Mouse (Mus musculus) liver, embryonic 11.5 days (tissue): ENCODE data around the gene Ikzf1. TPM values are rescaled to one million over a fixed set of nuclear protein-coding genes. Genes with fewer than 3 reads are reported as not detected.

Source experiments
- ATAC-seq: fragments of 200-750 bp; cut with Nextera tagmentation; replicated peaks from 2 replicates; pipeline ENCODE4 v1.8.0; 2017; ENCODE audit warnings: moderate number of reproducible peaks, mild to moderate bottlenecking, moderate TSS enrichment, moderate library complexity; ENCODE audit not compliant: low FRiP score
- DNase-seq: peaks from one replicate; pipeline ENCODE4 v3.0.0-alpha.2; 2017; ENCODE audit warnings: low spot score
- H3K27ac ChIP-seq: fragments of 300-500 bp; sonication (generic); 2 replicates; pipeline ENCODE4 v1.5.1; 2014; ENCODE audit warnings: mild to moderate bottlenecking, low read depth, low read length, control low read depth
- H3K27me3 ChIP-seq: fragments of 300-500 bp; sonication (generic); replicated peaks from 2 replicates; pipeline ENCODE4 v1.6.1; 2014; ENCODE audit warnings: low read length, mixed read lengths; ENCODE audit not compliant: control insufficient read depth, insufficient read depth
- H3K36me3 ChIP-seq: fragments of 300-500 bp; sonication (generic); 2 replicates; pipeline ENCODE4 v1.6.1; 2014; ENCODE audit warnings: mild to moderate bottlenecking, low read length, moderate library complexity, mixed read lengths; ENCODE audit not compliant: control insufficient read depth, insufficient read depth
- H3K4me1 ChIP-seq: fragments of 300-500 bp; sonication (generic); replicated peaks from 2 replicates; pipeline ENCODE4 v1.6.1; 2014; ENCODE audit warnings: low read length, mixed read lengths; ENCODE audit not compliant: control insufficient read depth, insufficient read depth
- H3K4me2 ChIP-seq: fragments of 300-500 bp; sonication (generic); 2 replicates; pipeline ENCODE4 v1.6.1; 2014; ENCODE audit warnings: mild to moderate bottlenecking, control low read depth, moderate library complexity
- H3K4me3 ChIP-seq: fragments of 300-500 bp; sonication (generic); 2 replicates; pipeline ENCODE4 v1.5.1; 2014; ENCODE audit warnings: low read depth, low read length, control low read depth
- H3K9ac ChIP-seq: fragments of 300-500 bp; sonication (generic); 2 replicates; pipeline ENCODE4 v1.6.1; 2014; ENCODE audit warnings: low read depth, low read length, control low read depth
- H3K9me3 ChIP-seq: fragments of 300-500 bp; sonication (generic); 2 replicates; pipeline ENCODE4 v1.6.1; 2016; ENCODE audit warnings: low read length, inconsistent platforms, mixed read lengths; ENCODE audit not compliant: control insufficient read depth
- WGBS: fragments of 180-500 bp; shearing (Covaris S2); extraction: QIAGEN DNeasy Blood & Tissue Kit; methylation state at CpG from one replicate; pipeline ENCODE4 v1.1.7; 2014; 5-methylcytosine and 5-hydroxymethylcytosine counted together
- polyA plus RNA-seq: library from polyadenylated mRNA; unstranded; fragments of >200 nt; fragmentation: Nextera tagmentation; extraction: Ambion mirVana; gene quantifications from 2 replicates; pipeline ENCODE4 v1.2.1, GENCODE M21; 2014

Ikzf1 gene
- polyA plus RNA-seq, 1 experiment from 2014 or later, result 105 TPM

DNA sequence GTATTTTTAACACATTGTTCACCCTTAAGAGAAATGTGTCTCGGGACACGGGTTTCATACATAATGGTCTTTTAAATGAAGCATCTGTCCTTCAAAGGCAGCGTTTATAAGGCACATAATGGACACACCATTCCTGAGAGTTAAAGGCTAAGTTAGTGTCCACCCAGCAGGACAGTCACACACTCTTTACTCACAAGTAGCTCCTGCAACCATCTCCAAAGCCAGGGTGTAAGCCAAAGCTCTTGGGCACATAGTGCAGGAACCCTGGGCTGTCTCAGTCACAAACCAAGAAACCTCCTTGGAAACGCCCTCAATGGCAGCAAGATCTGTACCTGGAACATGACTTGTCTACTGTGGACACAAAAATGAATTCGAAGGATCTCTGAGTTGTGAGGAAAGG lies 68.1 kb downstream of the Ikzf1 start:
- H3K27ac ChIP-seq, result no peak overlapping the region
- no peak overlapping the region for H3K4me3 ChIP-seq
- H3K4me2 ChIP-seq, result no peak overlapping the region
- WGBS, result 82% methylated on average over 5 of the region's 5 CpGs
- DNase-seq (no peak), ATAC-seq (no peak)
- no peak overlapping the region for H3K9ac ChIP-seq
- H3K36me3 ChIP-seq, result peaks cover 5% of the 10 kb centered on the region
- H3K4me1 ChIP-seq, result no peaks in the 10 kb centered on the region
- no peaks in the 10 kb centered on the region for H3K27me3 ChIP-seq
- no peaks in the 10 kb centered on the region for H3K9me3 ChIP-seq

DNA sequence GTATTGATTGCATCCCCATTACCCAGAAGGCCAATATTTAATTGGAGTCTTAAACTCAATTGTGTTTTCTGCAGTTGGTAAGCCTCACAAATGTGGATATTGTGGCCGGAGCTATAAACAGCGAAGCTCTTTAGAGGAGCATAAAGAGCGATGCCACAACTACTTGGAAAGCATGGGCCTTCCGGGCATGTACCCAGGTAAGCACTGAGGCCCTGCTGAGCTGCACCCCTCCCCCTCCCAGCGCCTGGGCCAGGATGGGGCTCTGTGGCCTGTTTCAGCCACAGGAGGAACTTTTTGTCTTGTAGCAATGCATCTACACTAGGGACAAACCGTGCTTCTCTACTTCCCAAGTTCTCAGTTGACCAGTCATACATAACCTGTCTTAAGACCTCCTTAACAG lies 73.3 kb downstream of the Ikzf1 start:
- H3K9me3 ChIP-seq, result no peaks in the 10 kb centered on the region

DNA sequence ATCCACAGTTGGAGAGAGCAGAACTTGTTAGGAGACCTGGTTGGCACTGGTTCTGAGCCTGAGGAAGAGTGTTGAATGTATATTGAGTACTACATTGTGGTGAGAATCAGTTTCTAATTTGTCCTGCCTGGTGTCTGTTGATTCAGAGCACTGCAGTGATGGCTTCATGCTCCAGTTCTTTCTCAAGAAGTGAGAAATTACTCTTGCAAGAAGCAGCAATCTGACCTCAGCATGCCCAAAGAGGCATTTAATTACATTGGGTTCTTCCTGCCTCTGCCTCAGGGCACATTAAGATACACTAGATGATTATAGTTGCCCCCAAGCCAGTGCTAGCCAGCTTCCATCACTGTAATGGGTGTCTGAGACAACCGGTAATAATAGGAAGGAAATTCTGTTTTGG lies 74.1 kb downstream of the Ikzf1 start:
- H3K36me3 ChIP-seq, result peaks cover 9% of the 10 kb centered on the region
- no peak for DNase-seq
- no peak for ATAC-seq

More for the DNA sequence above, 73.3 kb downstream of the Ikzf1 start:
- ATAC-seq (no peak), DNase-seq (no peak)
- WGBS, result 82% methylated on average over 6 of the region's 6 CpGs
- Histone ChIP-seq H3K9ac (no peak overlapping the region), H3K4me1 (no peaks in the 10 kb centered on the region), H3K27me3 (no peaks in the 10 kb centered on the region), H3K36me3 (peaks cover 11% of the 10 kb centered on the region), H3K4me3 (no peak overlapping the region), H3K4me2 (no peak overlapping the region), H3K27ac (no peak overlapping the region)

DNA sequence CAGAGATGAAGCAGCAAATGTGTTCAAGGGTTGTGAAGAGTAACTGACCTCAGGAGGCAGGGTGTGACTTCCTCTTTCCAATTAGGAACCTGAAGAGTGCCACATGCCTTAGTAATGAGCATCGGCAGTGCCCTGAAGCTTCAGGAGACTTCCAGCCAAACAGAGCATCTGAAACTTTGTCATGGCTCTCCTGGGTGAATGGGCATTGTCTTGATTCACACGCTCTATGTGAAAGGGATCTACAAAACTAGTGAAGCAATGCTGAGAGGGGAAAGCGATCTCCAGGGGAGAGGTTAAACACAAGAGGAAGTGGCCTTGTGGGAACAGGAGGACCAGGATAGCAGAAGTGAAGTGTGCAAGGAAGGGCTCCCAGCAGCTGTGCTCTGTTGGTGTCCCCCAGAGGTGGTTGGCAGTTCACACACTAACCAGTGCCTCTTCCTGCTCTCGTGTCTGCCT lies 78.4 kb downstream of the Ikzf1 start:
- ATAC-seq (peak; percentile 46; the same call in 1 of the 2 replicates), DNase-seq (no peak)
- Histone ChIP-seq H3K4me2 (no peak overlapping the region), H3K4me3 (no peak overlapping the region), H3K4me1 (no peaks in the 10 kb centered on the region), H3K36me3 (peaks cover 4% of the 10 kb centered on the region; the same call in 1 of the 2 replicates), H3K27ac (no peak overlapping the region; the same call in 1 of the 2 replicates), H3K9ac (no peak overlapping the region), H3K9me3 (no peaks in the 10 kb centered on the region), H3K27me3 (no peaks in the 10 kb centered on the region)
- WGBS, result 64% methylated on average over 4 of the region's 4 CpGs

More for the DNA sequence above, 74.1 kb downstream of the Ikzf1 start:
- Histone ChIP-seq H3K4me1 (no peaks in the 10 kb centered on the region), H3K9ac (no peak overlapping the region), H3K4me2 (no peak overlapping the region), H3K4me3 (no peak overlapping the region), H3K27me3 (no peaks in the 10 kb centered on the region), H3K27ac (no peak overlapping the region), H3K9me3 (no peaks in the 10 kb centered on the region)
- 90% methylated on average over 1 of the region's 1 CpGs for WGBS

DNA sequence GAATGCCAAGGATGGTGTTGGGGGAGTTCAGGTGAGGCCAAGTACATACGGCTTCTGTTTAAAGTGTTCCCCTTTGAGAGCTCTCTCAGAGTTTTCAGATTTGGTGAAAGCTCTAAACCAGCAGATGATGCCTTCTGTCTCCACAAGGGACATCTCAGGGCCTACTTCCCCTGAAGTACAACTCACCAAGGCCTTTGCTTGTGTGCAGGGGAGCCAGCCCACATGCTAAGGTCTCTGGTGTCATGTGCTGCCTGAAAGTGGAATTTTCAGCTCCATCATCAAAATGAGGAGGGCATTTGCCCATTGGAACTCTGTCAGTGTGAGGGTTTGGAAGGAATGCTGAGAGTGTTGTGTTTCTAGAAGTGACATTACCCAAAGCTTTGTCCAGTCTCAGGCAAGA lies 80.6 kb downstream of the Ikzf1 start:
- Histone ChIP-seq H3K36me3 (peaks cover 9% of the 10 kb centered on the region; the same call in 1 of the 2 replicates), H3K9me3 (no peaks in the 10 kb centered on the region), H3K4me1 (no peaks in the 10 kb centered on the region), H3K27ac (no peak overlapping the region), H3K9ac (no peak overlapping the region), H3K4me2 (no peak overlapping the region), H3K27me3 (no peaks in the 10 kb centered on the region), H3K4me3 (no peak overlapping the region)
- 74% methylated on average over 1 of the region's 1 CpGs for WGBS
- DNase-seq (no peak), ATAC-seq (no peak)

DNA sequence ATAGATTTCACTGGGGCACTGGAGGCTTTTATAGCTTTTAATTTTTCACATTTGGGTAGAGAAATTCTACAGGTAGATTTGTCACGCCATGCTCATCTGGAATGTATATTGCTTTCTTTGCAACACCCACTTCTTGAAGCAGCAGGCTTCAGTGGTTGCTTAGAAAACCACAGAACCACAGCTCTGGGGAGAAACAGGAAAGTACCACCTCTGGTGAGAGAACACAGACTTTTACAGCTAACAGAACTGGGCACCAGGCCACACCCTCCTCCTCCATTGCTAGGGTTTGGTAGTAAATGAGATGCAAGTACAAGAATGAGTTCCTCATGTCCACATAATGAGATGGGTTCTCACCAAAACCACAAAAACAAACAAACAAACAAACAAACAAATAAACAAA lies 81.3 kb downstream of the Ikzf1 start:
- H3K27ac ChIP-seq, result no peak overlapping the region
- H3K4me2 ChIP-seq, result no peak overlapping the region
- ATAC-seq (no peak), DNase-seq (no peak)
- H3K4me1 ChIP-seq, result no peaks in the 10 kb centered on the region
- H3K27me3 ChIP-seq, result no peaks in the 10 kb centered on the region
- peaks cover 9% of the 10 kb centered on the region; the same call in 1 of the 2 replicates for H3K36me3 ChIP-seq
- no peak overlapping the region for H3K4me3 ChIP-seq
- no peak overlapping the region for H3K9ac ChIP-seq
- no peaks in the 10 kb centered on the region for H3K9me3 ChIP-seq
- WGBS, result 70% methylated on average over 1 of the region's 1 CpGs

DNA sequence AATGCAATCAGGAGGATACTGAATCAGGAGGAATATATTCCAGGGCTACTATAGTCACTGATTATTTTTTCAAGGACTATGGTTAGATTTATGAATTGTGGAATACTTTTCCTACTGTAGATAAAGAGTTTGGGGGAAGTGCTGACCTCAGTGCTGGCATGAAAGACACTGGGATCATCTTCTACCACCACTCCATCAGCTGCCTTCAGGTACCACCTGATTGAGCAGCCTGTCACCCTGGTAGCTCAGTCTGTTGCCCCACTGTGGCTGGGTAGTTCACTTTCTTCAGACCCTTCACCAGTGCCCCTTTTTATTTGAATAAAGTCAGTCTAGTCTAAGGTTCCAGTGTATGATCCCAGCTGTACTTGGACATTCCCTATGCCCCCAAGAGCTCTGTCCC lies 81.9 kb downstream of the Ikzf1 start:
- no peak for ATAC-seq
- H3K9me3 ChIP-seq, result no peaks in the 10 kb centered on the region
- H3K4me3 ChIP-seq, result no peak overlapping the region
- no peak for DNase-seq
- no peak overlapping the region for H3K4me2 ChIP-seq
- peaks cover 6% of the 10 kb centered on the region; the same call in 1 of the 2 replicates for H3K36me3 ChIP-seq
- no peaks in the 10 kb centered on the region for H3K27me3 ChIP-seq
- H3K9ac ChIP-seq, result no peak overlapping the region
- no peak overlapping the region for H3K27ac ChIP-seq
- no peaks in the 10 kb centered on the region for H3K4me1 ChIP-seq

DNA sequence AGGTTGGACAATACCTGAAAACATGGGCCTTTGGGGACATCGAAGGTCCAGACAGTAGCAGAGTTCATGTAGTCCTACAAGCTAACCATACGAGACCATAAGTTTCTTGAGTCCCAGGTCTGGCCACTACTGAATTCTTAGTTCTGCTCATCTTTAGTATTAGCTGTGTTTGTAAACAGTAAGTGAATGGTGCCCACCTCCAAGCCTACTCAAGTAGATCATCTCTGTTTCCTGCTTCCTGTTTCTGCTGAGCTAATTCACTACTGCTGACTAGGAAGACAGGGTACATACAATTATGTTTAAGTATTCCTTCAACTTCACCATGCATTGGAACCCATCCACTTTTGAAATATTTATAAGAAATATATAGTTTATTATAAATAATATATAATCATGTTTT lies 83.3 kb downstream of the Ikzf1 start:
- H3K36me3 ChIP-seq, result peaks cover 6% of the 10 kb centered on the region; the same call in 1 of the 2 replicates
- DNase-seq (no peak), ATAC-seq (no peak)
- H3K27me3 ChIP-seq, result no peaks in the 10 kb centered on the region
- no peak overlapping the region for H3K27ac ChIP-seq
- H3K9me3 ChIP-seq, result no peaks in the 10 kb centered on the region
- H3K4me1 ChIP-seq, result no peaks in the 10 kb centered on the region
- WGBS, result 80% methylated on average over 2 of the region's 2 CpGs
- no peak overlapping the region for H3K9ac ChIP-seq
- H3K4me3 ChIP-seq, result no peak overlapping the region
- H3K4me2 ChIP-seq, result no peak overlapping the region

DNA sequence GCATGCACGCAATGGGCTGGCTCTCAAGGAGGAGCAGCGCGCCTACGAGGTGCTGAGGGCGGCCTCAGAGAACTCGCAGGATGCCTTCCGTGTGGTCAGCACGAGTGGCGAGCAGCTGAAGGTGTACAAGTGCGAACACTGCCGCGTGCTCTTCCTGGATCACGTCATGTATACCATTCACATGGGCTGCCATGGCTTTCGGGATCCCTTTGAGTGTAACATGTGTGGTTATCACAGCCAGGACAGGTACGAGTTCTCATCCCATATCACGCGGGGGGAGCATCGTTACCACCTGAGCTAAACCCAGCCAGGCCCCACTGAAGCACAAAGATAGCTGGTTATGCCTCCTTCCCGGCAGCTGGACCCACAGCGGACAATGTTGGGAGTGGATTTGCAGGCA lies 84.5 kb downstream of the Ikzf1 start:
- Histone ChIP-seq H3K4me3 (no peak overlapping the region), H3K27me3 (no peaks in the 10 kb centered on the region), H3K4me1 (no peaks in the 10 kb centered on the region), H3K36me3 (peaks cover 6% of the 10 kb centered on the region; the same call in 1 of the 2 replicates), H3K9me3 (no peaks in the 10 kb centered on the region), H3K27ac (no peak overlapping the region), H3K9ac (no peak overlapping the region), H3K4me2 (no peak overlapping the region)
- no peak for DNase-seq
- ATAC-seq, result no peak
- 92% methylated on average over 20 of the region's 20 CpGs for WGBS
